Comparison of ENCODE assay signal across 8 mouse cellular contexts in genomic region chr11:57645847-57646246, GRCm38 (mm10). TPM values are rescaled to one million over a fixed set of nuclear protein-coding genes. Genes with fewer than 3 reads are reported as not detected.
A peak's percentile ranks its signal among the peaks of the same experiment; 100 is the strongest.
DNase-seq lines count a peak whose midpoint lies in the region; ATAC-seq and TF ChIP-seq lines count a peak whose summit lies in the region.

No protein-coding gene starts in this region.

- DNase-seq in kidney, postnatal 0 days (ENCODE audit: low spot score), result no peak
- DNase-seq in kidney, adult 18-20 months, result no peak
- DNase-seq in Muller cell, postnatal 12 days (ENCODE audit: inconsistent ontology term), result peak; percentile 12
- no peak for DNase-seq in hindbrain, embryonic 10.5 days (ENCODE audit: low spot score)
- no peak for DNase-seq in frontal cortex, postnatal 25 days (ENCODE audit: low spot score in 2 of 2)
- DNase-seq in spleen, postnatal 36 days (ENCODE audit: low spot score in 2 of 2), result no peak
- DNase-seq in frontal cortex, adult 2 months (ENCODE audit: extremely low spot score in 1 of 2, low spot score in 1 of 2), result no peak

- no peak overlapping the region for H3K27ac ChIP-seq in kidney, postnatal 0 days
- H3K27ac ChIP-seq in hindbrain, embryonic 10.5 days, result peak overlapping the region; percentile 96
- H3K27ac ChIP-seq in midbrain, embryonic 12.5 days (replicated peaks), result no peak overlapping the region

- peak overlapping the region; percentile 82 for H3K4me3 ChIP-seq in kidney, postnatal 0 days (replicated peaks; ENCODE audit: low read depth, low read length)
- H3K4me3 ChIP-seq in hindbrain, embryonic 10.5 days, result peak overlapping the region; percentile 81
- H3K4me3 ChIP-seq in midbrain, embryonic 12.5 days, result peak overlapping the region; percentile 78

- no peaks in the 10 kb centered on the region for H3K27me3 ChIP-seq in kidney, postnatal 0 days (ENCODE audit: insufficient read depth, low read length)
- H3K27me3 ChIP-seq in hindbrain, embryonic 10.5 days (ENCODE audit: insufficient read depth, poor library complexity, severe bottlenecking), result peaks cover 35% of the 10 kb centered on the region
- H3K27me3 ChIP-seq in midbrain, embryonic 12.5 days, result peaks cover 34% of the 10 kb centered on the region; the same call in 1 of the 2 replicates

- ATAC-seq in kidney, postnatal 0 days (replicated peaks; ENCODE audit: low FRiP score, low read depth), result no peak
- no peak for ATAC-seq in midbrain, embryonic 12.5 days (ENCODE audit: low FRiP score, low read depth)

- H3K9me3 ChIP-seq in kidney, postnatal 0 days (replicated peaks; ENCODE audit: low read length), result no peaks in the 10 kb centered on the region
- H3K9me3 ChIP-seq in hindbrain, embryonic 10.5 days, result no peaks in the 10 kb centered on the region
- H3K9me3 ChIP-seq in midbrain, embryonic 12.5 days, result no peaks in the 10 kb centered on the region

- no peak for TF ChIP-seq CTCF in kidney, postnatal 0 days (IDR thresholded peaks at IDR 0.05; ENCODE audit: low read depth)

- peak overlapping the region; percentile 96 for H3K4me2 ChIP-seq in kidney, postnatal 0 days (ENCODE audit: low read length)
- peak overlapping the region; percentile 95 for H3K4me2 ChIP-seq in midbrain, embryonic 12.5 days (replicated peaks)

- WGBS in kidney, postnatal 0 days, result 25% methylated on average over 8 of the region's 8 CpGs
- 24% methylated on average over 8 of the region's 8 CpGs for WGBS in hindbrain, embryonic 10.5 days
- WGBS in midbrain, embryonic 12.5 days, result 27% methylated on average over 8 of the region's 8 CpGs

- H3K4me1 ChIP-seq in kidney, postnatal 0 days (replicated peaks; ENCODE audit: insufficient read depth, low read length), result 0 out of 2 replicates have a peak, but pooled peaks cover 8% of the 10 kb centered on the region
- H3K4me1 ChIP-seq in hindbrain, embryonic 10.5 days (replicated peaks), result peaks cover 67% of the 10 kb centered on the region
- H3K4me1 ChIP-seq in midbrain, embryonic 12.5 days, result peaks cover 24% of the 10 kb centered on the region

- H3K36me3 ChIP-seq in kidney, postnatal 0 days (ENCODE audit: insufficient read depth, low read length), result no peaks in the 10 kb centered on the region
- 0 out of 2 replicates have a peak, but pooled peaks cover 3% of the 10 kb centered on the region for H3K36me3 ChIP-seq in hindbrain, embryonic 10.5 days
- no peaks in the 10 kb centered on the region for H3K36me3 ChIP-seq in midbrain, embryonic 12.5 days

- peak overlapping the region; percentile 82 for H3K9ac ChIP-seq in kidney, postnatal 0 days (ENCODE audit: low read depth, low read length)
- peak overlapping the region; percentile 77 for H3K9ac ChIP-seq in midbrain, embryonic 12.5 days (replicated peaks)

RNA-seq across cellular contexts. Expression of gene Galnt10, which starts 0.6 kb away (rescaled TPM):
- 18.4 and 19.2 TPM in 2 replicates for polyA plus RNA-seq in kidney, postnatal 0 days (2015; fragmentation: Nextera tagmentation; extraction: Ambion mirVana)
- polyA plus RNA-seq in hindbrain, embryonic 10.5 days (2016; fragmentation: Nextera tagmentation; extraction: Ambion mirVana), result 21.2 and 22.7 TPM in 2 replicates
- 25.8 and 26.6 TPM in 2 replicates for polyA plus RNA-seq in midbrain, embryonic 12.5 days (2016; fragmentation: Nextera tagmentation; extraction: Ambion mirVana)
- polyA plus RNA-seq in frontal cortex, adult 2 months (2012; rRNA removed), result 8.6 and 9.7 TPM in 2 replicates
